Mouse (Mus musculus): ENCODE measurements around the gene Eno2.
"Not testable (repeated sequence)": the region's sequence is repeated elsewhere in the genome, so short reads cannot be mapped to it uniquely, and the experiment has no call there.

Gene Eno2

DNA sequence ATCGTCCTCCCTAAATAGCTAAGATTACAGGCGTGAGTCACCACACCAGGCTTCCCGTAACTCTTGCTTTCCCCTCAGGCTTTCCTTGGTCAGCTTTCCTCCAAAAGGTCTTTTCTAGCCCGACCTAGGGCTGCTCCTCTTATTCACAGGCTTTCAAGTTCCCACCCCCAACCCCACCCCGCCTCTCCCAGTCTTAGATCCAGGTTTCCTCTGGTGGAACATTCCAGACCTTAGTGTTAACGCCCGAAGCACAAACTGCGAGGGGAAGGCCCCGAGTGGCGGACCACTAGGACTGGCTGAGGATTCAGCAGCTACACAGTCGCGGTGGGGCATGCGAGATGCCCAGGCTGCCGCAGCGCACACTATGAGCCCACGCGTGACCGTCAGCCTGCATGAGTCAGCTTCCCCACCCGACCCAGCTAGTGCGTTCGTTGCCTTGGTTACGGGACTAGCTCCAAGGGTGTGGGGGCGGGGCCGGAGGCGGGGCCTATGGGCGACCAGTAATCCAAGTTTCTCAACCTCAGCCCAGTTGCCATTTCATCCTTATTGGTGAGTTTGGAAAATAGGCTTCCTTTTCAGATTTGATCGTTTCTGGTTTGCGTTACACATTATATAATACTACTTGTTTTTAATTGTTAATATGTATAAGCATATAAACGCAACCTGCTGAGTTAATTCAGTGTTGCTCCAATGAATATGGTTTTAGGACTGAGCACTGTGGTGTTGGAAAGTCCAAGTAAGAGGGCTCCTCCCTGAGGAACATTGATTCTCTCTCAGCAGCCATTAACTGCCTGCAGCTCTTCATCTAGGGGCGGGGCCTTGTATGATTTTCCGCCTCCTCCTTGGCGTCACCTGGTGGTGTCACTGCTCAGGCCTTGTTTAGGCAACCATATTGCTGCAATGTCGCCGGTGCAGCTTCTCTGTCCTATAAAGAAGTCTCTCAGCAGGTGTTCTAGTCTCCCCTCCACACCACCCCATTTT is 36.2 kb upstream of the Eno2 start:
- peak; percentile 66 to 77 for DNase-seq

- no peak for DNase-seq
These were observed 34.9 kb upstream of the Eno2 start for GRCm38 (mm10) chr6:124804341-124804740.

DNA sequence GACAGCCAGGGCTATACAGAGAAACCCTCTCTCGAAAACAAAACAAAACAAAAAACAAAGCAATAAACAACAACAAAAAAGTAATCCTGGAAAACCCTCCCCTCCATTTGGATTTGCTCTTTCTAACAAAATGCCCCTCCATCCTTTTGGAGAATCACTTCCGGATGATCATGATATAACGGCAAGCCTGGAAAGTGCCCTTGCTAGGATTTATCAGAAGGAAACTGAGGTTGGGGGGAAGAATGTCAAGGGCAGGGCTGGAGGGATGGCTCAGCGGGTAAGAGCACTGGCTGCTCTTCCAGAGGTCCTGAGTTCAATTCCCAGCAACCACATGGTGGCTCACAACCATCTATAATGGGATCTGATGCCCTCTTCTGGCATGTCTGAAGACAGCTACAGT is 34.2 kb upstream of the Eno2 start:
- not testable (repeated sequence) for DNase-seq

DNA sequence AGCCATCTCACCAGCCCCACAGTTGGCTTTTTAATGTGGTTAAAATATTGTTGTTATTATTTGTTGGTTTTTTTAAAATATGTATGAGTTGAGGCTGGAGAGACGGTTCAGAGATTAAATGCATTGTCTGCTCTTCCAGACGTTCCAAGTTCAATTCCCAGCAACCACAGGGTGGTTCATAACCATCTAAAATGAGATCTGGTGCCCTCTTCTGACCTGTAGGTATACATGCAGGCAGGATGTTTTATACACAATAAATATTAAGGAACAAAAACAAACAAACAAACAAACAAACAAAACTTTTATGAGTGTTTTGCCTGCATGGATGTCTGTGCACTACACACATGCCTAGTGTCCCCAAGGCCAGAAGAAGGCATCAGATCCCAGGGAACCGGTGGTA is 33.6 kb upstream of the Eno2 start:
- no peak for DNase-seq

GRCm38 (mm10) chr6:124802400-124802799 is 32.9 kb upstream of the Eno2 start:
- DNase-seq: not testable (repeated sequence)

DNA sequence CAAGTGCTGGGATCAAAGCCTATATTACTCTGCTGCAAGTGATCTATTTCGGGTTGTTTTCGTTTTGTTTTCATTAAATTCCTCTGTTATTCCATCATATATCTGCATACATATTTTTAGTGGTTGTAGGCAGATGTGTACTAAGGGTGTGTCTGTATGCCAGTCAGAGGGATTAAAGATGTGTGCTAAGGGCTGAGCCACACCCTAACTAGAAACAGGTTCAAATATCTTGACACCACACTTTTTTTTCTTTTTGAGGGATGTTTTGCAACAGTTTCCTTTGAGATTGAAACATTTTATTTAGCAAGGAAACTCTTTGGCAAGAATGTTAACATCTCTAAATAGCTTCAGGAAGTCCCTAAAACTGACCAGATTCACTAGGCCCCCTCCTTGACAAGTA is 26.7 kb upstream of the Eno2 start:
- DNase-seq: no peak

DNA sequence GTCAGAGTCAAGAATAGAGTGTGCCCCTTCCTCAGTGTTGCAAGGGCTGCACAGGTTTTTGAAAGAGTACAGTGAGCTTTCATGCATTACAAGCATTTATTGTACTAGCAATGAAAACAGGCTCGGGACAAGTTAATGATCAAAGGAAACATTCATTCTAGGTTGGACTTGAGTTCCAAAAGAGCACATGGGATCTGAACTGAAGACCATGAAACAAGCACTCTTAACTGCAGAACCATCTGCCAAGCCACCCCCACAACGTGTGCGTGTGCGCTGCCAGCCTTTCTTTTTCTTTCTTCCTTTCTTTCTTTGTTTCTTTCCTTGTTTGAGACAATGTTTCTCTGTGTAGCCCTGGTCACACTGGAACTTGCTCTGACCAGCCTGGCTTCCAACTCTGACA is 26.3 kb upstream of the Eno2 start:
- no peak for DNase-seq

GRCm38 (mm10) chr6:124791911-124792310 is 22.4 kb upstream of the Eno2 start:
- DNase-seq: no peak

DNA sequence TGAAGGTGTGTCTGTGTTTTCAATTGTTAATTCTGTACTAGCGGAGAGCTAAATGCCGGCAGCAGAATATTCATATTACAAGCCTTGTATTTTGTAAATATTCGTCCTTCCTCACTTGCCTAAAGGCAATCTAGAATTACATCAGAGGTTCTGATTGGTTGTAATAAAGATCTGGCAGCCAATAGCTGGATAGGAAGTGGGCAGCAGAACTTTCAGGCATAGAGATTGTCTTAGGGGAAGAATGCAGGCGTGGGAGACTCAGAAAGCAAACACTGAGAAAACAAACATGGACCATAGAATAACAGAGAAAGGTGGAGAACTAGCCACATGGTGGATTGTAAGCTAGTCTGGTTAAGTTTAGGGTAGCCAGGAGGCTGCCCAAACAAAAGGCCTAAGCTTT is 20.6 kb upstream of the Eno2 start:
- no peak for DNase-seq

DNA sequence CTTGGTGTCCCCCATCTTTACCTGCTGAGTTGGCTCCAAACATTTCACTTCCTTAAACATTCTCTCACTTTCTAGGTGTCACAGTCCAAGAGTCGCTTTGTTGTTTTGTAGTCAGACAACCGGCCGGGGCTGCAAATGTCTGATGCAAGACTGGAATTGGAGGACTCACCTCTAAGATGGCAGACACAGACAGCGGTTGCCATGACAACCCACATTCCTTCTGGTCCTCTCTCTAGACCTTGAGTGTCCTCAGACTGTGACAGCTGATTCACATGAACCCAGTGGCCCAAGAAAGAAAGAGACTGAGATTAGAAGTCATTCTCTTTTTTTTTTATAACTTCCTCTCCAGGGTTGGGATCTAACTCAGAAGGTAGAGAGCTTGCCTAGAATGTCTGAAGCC is 20.0 kb upstream of the Eno2 start:
- DNase-seq: no peak

GRCm38 (mm10) chr6:124787722-124788121 is 18.2 kb upstream of the Eno2 start:
- DNase-seq: no peak

GRCm38 (mm10) chr6:124786756-124787420 is 17.4 kb upstream of the Eno2 start:
- no peak for DNase-seq

DNA sequence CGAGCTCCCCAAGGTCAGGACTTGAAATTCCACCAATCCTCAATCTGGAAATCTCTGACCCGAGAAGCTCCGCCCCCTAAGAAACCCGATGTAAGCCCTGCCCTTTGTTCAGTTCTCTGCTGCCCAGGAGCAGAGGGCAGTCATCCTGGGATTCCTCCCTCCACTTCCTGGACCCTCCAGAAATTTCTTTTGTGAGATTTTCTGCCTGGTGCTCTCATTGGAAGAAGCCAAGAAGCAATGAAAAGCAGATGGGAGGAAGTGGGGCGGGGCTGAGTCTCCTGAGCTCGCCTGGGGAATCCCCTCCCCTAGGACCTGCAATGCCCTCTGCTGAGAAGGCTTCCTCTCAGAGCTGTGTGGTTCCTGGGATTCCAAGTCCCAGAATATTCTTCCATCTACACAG is 13.0 kb upstream of the Eno2 start:
- peak; percentile 66 to 71 for DNase-seq

- DNase-seq: no peak
These were observed 11.4 kb upstream of the Eno2 start for GRCm38 (mm10) chr6:124780917-124781316.

GRCm38 (mm10) chr6:124779984-124780416 is 10.5 kb upstream of the Eno2 start:
- DNase-seq: no peak

GRCm38 (mm10) chr6:124779222-124779983 is 9.9 kb upstream of the Eno2 start, which contains the start of gene Lrrc23:
Lrrc23 (minus strand) TSS chr6:124779727.
- DNase-seq: peak; percentile 70 to 78

GRCm38 (mm10) chr6:124770511-124770910 is 1.0 kb upstream of the Eno2 start:
- DNase-seq: no peak

DNA sequence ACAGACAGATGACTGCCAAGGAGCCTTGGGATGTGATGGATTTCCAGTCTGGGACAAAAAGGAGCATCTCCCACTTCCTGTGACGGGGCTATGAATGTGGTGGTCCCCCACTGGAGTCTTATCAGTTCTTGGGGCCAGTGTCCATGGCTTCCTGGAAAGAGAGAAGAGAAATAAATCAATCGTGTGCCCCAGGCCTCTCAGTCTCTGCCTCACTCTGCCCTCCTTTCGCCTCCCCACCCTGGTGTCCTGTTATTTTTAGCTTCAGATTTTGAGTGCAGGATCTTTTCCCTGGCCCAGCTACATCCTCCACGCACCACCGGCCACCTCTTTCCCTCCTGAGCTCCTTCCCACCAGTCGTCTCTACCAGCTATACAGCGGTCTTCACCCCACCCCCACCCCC is 540 bp upstream of the Eno2 start:
- DNase-seq: no peak

DNA sequence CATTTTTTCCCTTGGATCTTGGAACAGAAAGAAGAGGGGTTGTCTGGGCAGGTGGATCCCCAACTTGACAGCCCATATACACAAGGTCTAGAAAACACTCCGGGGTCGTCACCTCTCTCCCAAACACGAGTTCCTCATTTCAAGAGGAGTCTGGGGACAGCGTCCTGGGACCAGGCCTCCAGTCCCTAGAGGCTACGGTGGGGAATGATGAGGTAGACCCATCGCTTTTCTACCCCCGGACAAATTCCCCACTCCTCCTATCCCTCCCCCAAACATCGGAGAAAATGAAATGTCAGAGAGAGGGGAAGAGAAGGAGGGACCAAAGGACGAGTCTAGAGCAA is 799 bp downstream of the Eno2 start:
- DNase-seq: no peak

DNA sequence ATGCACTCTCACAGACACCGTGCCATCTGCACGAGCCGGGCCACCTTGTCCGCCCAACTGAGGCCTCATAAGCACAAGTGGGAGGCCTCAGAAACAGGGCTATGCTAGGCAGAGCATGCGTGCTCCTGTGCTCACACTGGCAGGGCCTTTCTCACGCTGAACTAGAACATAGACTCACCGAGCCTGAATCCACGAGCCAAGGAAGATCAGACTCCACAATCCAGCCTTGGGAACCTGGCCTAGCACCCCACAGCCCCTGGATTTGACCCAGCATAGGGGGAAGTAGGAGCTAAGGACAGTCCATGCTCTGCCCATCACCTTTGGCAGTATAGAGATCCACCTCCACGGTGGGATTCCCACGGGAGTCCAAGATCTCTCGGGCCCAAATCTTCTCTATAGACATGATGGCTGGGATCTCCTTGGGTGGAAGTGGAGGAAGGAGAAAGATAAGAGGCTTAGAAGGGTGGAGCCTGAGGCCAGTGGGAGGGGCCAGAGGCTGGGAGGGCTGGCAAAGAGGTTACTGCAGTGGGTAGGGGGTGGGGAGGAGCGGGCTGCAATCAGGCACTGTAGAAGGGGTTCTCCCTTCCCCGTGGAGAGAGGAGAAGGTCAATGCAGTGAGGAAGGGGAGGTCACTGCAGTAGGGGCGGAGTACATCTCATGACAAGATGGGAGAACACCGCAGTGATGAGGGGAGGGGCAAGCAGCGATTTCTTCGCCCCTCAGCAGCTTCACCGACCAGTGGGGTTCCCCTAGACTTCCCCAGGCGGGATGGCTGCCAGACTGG is 1.4 kb downstream of the Eno2 start:
- DNase-seq: peak; percentile 18 to 37

DNA sequence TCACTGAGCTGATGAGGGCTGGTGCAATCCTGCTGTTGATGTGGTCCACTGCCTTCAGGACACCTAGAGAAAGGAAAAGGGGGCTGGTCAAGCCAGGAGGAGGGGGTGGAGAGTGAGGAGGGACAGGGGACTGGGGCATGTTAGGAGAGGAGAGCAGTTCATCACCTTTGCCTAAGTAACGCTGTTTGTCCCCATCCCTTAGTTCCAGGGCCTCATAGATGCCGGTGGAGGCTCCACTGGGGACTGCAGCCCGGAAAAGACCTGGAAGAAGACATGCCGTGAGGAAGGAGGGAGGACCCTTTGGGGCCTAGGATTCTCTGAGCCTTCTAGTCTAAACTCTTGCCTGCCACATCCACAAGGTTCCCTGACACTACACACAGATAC is 1.9 kb downstream of the Eno2 start:
- DNase-seq: no peak

- DNase-seq: no peak
These were observed 3.5 kb downstream of the Eno2 start for GRCm38 (mm10) chr6:124765951-124766350.

- DNase-seq: peak; percentile 83
These were observed 10.2 kb downstream of the Eno2 start for GRCm38 (mm10) chr6:124759259-124759658.
